Mouse (Mus musculus) urinary bladder, postnatal 36 days (tissue): ENCODE results near the gene Hhipl2.
"Not testable (repeated sequence)": the region's sequence is repeated elsewhere in the genome, so short reads cannot be mapped to it uniquely, and the experiment has no call there.

Experiments
- DNase-seq, 2 experiments: peaks; one replicate each; pipeline ENCODE4 v3.0.0; 2022; ENCODE audit warnings: low spot score in 2 of 2, mixed read lengths in 1 of 2

Gene Hhipl2

GRCm38 (mm10) chr1:183417873-183418272 is at the start of gene Hhipl2:
Hhipl2 (plus strand) TSS chr1:183418215.
- no peak for DNase-seq

GRCm38 (mm10) chr1:183368601-183369400 is 49.2 kb upstream of the Hhipl2 start:
- peak; percentile 7 to 9 for DNase-seq

GRCm38 (mm10) chr1:183369427-183370014 is 48.5 kb upstream of the Hhipl2 start, which contains the start of gene Mia3:
Mia3 (minus strand) TSS chr1:183369553.
- DNase-seq: peak; percentile 93 to 94

GRCm38 (mm10) chr1:183374728-183375127 is 43.3 kb upstream of the Hhipl2 start:
- DNase-seq: no peak

GRCm38 (mm10) chr1:183377045-183377444 is 41.0 kb upstream of the Hhipl2 start:
- DNase-seq: no peak

DNA sequence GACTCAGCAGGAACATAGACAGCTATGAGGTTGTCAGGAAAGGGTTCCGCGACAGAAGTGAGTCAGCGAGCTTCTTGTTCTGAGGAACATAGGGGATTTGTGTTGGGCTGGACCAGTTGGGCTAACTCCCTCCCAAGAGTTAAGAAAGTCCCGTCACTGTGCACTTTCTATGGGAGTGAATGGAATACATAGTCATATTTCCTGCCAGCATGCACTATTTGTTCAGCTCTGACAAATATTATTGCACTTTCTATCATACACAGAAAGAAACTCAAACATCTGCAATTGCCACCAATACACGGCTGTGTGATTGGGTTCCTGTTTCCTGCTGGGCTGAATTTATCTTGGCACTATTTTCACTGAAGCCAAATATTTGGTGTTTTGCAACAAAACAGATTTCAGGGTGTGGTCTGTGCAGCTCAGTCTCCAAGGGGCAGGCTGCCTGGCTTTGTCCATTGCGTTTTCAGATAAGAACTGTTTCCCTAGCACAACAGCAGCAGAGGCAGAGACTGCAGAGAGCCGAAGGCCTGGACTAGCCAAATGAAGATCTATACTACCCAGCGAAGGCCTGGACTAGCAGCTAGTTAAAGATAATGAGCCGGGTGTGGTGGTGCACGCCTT is 39.6 kb upstream of the Hhipl2 start:
- DNase-seq: peak; percentile 23 to 43

GRCm38 (mm10) chr1:183379376-183379775 is 38.6 kb upstream of the Hhipl2 start:
- DNase-seq: not testable (repeated sequence)

DNA sequence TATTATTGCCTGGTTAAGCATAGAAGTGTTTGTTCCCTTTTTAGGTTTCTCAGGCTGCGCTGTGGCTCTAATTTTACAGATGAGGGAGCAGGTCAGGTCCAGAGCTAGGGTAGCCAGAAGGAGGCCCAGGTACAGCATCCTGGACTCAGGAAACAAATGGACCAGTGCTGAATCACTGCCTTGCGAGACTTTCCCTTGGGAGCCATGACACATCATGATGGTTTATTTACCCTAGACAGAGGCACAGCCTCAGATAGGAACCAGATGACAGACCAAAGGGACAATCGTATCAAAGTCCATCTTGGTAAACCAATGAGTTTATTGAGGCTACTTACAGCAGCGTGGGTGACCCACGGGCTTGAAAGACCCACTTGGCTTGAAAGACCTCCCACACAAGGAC is 36.2 kb upstream of the Hhipl2 start:
- DNase-seq: no peak

GRCm38 (mm10) chr1:183382621-183383020 is 35.4 kb upstream of the Hhipl2 start:
- no peak for DNase-seq

GRCm38 (mm10) chr1:183387421-183387820 is 30.6 kb upstream of the Hhipl2 start:
- DNase-seq: not testable (repeated sequence)

DNA sequence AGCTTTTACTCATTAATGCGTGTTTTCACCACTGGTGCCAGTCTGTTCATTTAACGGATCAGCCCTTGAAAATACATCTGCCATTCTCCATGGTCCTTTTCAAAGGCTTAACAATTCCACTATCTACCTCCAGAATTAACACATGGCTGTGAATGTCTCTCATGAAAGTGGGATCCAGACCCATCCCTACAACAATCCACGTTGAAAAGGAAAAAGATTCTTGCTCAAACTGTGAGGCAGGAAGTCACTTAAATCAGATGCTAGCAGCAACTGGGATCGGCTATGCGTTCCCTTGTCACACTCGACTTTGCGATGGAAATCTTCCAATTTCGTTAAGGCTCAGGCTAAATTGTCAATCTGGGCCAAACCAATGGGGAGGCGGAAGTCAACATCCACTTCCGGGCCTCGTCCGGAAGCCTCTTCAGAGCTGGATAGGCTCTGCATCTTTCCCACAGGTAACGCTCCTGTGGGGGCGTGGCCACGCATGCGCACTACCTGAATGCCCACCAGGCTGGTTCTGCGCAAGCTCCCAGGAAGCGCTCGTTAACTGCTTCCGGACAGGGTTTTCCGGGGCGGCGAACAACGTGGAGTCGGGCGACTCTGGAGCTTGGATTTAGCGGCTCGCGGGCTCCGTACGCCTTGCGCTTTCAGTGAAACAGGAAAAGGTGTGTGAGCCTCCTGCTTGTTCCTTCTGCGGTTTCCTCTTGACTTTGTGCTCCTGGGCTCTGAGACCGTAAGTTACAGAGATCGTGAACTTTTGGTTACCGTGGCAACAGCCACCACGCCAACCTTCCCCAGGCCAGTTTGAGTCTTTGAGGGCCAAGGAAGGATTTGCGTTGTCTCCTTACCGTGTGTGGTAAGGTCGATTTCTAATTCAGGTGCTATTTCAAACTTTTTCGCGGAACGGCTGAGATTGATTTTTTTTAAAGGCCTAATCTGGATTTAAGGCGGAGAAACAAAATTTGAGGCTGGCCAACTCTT is 29.3 kb upstream of the Hhipl2 start, which contains the start of gene Taf1a:
Gene Taf1a, plus strand, starts transcription at position 556 of the 981 bp plus-strand sequence.
- DNase-seq: peak; percentile 75 to 91

- DNase-seq: no peak
Measured at GRCm38 (mm10) chr1:183403396-183403795, 14.6 kb upstream of the Hhipl2 start.

DNA sequence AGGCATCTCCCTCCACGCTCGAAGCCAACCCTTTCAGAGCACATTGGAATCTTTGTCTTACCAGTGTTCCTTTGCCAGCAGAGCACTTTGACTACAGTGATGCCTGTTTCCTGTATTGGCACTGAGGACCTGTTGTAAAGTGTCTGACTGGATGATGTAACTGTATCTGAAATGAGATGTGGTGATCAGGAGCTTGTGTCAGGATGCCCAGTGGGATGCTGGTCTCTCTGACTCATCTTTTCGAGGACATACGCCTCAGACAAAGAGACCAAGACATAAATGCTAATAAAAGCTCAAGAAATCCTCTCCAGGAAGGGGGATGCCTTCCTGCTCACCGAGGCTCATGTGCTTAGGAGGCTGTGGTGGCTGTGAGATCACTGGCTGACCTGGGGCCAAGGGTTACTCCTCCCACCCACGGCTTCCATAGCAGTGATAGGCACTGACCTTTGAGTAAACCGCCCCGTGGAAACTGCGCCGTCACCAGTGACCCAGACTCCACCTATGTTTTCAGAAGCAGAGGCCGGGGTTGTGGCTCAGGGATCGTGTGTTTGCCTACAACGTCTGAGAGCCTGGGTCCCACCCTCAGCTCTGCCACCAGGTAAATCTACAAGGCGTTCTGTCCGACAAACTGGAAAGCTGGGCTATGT is 3.8 kb upstream of the Hhipl2 start:
- no peak for DNase-seq

DNA sequence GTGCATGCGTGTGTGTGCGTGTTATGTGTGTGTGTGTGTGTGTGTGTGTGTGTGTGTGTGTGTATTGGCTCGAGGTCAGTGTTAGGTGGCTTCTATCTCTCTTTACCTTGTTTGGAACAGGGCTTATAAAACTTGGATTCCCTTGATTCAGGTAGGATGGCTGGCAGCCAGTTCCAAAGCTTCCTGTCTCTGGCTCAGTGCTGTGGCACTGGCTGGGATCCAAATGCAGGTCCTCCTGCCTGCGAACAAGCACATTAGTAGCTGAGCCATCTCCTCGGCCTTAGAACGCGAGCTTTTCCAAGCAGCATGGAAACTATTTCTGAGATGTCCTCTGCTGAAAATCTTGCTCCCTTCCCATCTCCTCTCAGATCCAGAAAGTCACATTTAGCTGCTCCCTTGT is 1.7 kb downstream of the Hhipl2 start:
- DNase-seq: no peak

DNA sequence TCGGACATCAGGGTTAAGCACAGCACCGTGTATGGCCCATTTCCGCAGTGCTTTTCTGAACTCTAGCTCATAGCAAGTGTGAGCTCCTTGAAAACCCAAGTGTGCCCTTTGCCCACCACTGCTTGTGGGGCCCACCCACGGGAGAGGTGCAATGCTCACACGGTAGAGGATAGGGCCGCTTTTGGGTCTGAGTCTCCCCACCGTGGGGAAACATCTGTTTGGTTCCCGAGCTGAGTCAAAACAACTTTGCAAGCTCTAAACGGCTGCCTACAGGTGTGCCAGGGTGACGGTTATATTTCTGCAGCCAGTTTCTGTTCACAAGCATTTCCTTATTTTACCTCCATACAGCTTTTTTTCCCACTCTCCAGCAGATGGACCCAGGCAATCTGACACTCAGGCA is 2.3 kb downstream of the Hhipl2 start:
- DNase-seq: no peak

GRCm38 (mm10) chr1:183424100-183424499 is 6.1 kb downstream of the Hhipl2 start:
- no peak for DNase-seq

DNA sequence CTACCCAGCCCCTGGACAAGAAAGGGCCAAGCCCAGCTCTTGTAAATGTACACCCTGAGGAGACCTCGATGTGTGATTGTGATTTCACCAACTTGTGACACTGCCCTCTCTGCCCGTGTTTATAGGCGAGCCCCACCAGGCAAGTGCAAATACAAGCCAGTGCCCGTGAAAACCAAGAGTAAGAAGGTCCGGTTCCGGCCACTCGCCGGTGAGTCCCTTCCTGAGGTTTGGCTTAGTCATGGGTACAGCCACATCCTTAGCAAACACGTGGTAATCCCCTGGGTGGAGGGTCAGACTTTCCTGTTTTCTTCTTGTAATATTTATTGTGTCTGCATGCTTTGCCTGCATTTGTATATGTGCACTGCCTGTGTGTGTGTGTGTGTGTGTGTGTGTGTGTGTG is 16.9 kb downstream of the Hhipl2 start:
- DNase-seq: no peak

DNA sequence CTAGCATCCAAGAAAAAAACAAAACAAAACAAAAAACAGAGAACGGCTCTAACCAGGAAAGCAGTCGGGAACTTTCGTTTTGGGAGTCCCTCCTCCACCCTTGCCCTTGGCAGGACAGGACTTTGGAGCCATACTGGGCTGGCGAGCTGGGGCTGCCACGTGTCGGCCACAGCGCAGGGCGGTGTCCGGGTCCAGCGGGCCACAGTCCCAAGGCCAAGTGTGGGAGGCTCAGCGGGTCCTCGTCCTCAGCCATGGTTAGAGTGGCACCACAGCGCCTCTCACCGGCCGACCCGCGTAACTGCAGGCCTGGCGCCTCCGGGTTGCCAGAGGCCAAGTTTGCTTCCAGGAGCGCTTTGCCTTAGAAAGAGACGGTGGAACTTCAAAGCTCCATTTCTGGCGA is 21.0 kb downstream of the Hhipl2 start:
- DNase-seq: peak; percentile 79 to 90

GRCm38 (mm10) chr1:183442015-183442774 is 24.2 kb downstream of the Hhipl2 start:
- DNase-seq: peak; percentile 75 to 82

GRCm38 (mm10) chr1:183453066-183453465 is 35.1 kb downstream of the Hhipl2 start:
- no peak for DNase-seq
